Mouse (Mus musculus) urinary bladder, postnatal 10 days (tissue): ENCODE measurements around the gene Setdb1.
"Not testable (repeated sequence)": the region's sequence is repeated elsewhere in the genome, so short reads cannot be mapped to it uniquely, and the experiment has no call there.

ENCODE experiments used
- DNase-seq: peaks from one replicate; pipeline ENCODE4 v3.0.0; 2022; ENCODE audit warnings: low spot score

Setdb1 gene

GRCm38 (mm10) chr3:95356701-95357449, at the start of gene Setdb1:
Gene Setdb1 (minus strand): TSS chr3:95357202.
- DNase-seq, result peak; percentile 86

- DNase-seq, result no peak
These were observed 45.7 kb upstream of the Setdb1 start, which contains the start of gene 4930558C23Rik for GRCm38 (mm10) chr3:95402741-95403140. Gene 4930558C23Rik (minus strand): TSS chr3:95402841.

- DNase-seq, result no peak
These were observed 37.4 kb upstream of the Setdb1 start for GRCm38 (mm10) chr3:95394385-95394784.

GRCm38 (mm10) chr3:95385401-95386075, 28.5 kb upstream of the Setdb1 start:
- DNase-seq, result no peak

- DNase-seq, result no peak
These were observed 16.2 kb upstream of the Setdb1 start for GRCm38 (mm10) chr3:95373208-95373607.

GRCm38 (mm10) chr3:95370101-95370500, 13.1 kb upstream of the Setdb1 start:
- no peak for DNase-seq

GRCm38 (mm10) chr3:95360276-95360675, 3.3 kb upstream of the Setdb1 start:
- not testable (repeated sequence) for DNase-seq

- no peak for DNase-seq
These were observed 744 bp upstream of the Setdb1 start for GRCm38 (mm10) chr3:95357746-95358145.

- not testable (repeated sequence) for DNase-seq
These were observed 974 bp downstream of the Setdb1 start for GRCm38 (mm10) chr3:95355911-95356544.

GRCm38 (mm10) chr3:95349491-95349890, 7.5 kb downstream of the Setdb1 start:
- DNase-seq, result no peak

- DNase-seq, result not testable (repeated sequence)
These were observed 8.7 kb downstream of the Setdb1 start for GRCm38 (mm10) chr3:95348343-95348742.

GRCm38 (mm10) chr3:95346454-95346853, 10.5 kb downstream of the Setdb1 start:
- DNase-seq, result no peak

- DNase-seq, result not testable (repeated sequence)
These were observed 13.5 kb downstream of the Setdb1 start for GRCm38 (mm10) chr3:95343356-95344000.

GRCm38 (mm10) chr3:95338251-95338650, 18.8 kb downstream of the Setdb1 start:
- no peak for DNase-seq

- DNase-seq, result no peak
These were observed 19.7 kb downstream of the Setdb1 start for GRCm38 (mm10) chr3:95337345-95337744.

GRCm38 (mm10) chr3:95331528-95331927, 25.5 kb downstream of the Setdb1 start:
- DNase-seq, result no peak

- DNase-seq, result no peak
These were observed 28.1 kb downstream of the Setdb1 start for GRCm38 (mm10) chr3:95328803-95329404.

GRCm38 (mm10) chr3:95324454-95325144, 32.4 kb downstream of the Setdb1 start:
- DNase-seq, result no peak

GRCm38 (mm10) chr3:95323429-95323828, 33.6 kb downstream of the Setdb1 start:
- no peak for DNase-seq

- no peak for DNase-seq
These were observed 37.0 kb downstream of the Setdb1 start for GRCm38 (mm10) chr3:95319701-95320625.
